Mouse (Mus musculus) naive thymus-derived CD4-positive, alpha-beta T cell, adult 2 months (primary cell): ENCODE measurements around the gene Pgpep1.

Experiments
- DNase-seq: peaks from one replicate; pipeline ENCODE4 v3.0.0-alpha.2; 2011; ENCODE audit warnings: low read depth

Pgpep1 gene

DNA sequence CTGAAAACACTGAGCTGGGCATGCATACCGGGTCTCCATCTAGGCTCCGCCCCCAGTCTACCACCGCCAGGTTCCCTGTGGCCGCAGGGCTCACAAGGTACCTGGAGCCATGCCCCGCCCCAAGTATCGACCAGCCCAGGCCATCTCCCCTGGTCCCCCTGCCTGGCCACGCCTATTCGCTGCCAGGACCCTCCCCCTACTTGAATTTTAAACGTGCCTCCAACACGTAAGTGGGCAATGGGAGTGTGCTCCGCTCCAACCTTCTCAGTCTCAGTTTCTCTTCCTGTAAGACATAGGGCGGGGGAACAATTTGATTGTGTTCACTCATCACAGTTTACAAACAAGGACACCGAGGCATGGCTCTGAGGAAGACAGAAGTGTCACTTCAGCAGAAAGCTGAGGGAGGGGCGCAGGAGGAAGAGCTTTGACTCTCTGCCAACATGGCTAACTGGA, at the start of gene Pgpep1:
Pgpep1 (minus strand) TSS at position 116 of the 453 bp plus-strand sequence.
- peak; percentile 54 for DNase-seq

- no peak for DNase-seq
Observed at GRCm38 (mm10) chr8:70709794-70710193, 49.6 kb upstream of the Pgpep1 start.

DNA sequence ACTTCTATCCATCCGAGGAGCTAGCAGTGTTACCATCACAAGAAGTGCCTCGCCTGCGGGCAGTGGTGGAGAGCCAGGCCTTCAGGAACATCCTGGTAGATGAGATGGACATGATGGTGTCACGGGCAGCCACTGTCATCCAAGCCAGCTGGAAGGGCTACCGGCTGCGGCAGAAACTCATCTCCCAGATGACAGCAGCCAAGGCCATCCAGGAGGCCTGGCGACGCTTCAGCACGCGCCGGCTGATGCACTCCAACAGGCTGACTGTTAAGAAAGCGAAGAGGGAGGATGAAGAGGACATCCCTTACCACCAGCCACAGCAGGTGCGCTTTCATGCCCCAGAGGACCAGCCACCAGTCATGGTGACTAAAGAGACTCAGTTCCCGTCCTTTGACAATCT, 48.1 kb upstream of the Pgpep1 start:
- no peak for DNase-seq

- no peak for DNase-seq
Observed at GRCm38 (mm10) chr8:70703287-70703686, 43.1 kb upstream of the Pgpep1 start, which contains the start of gene Iqcn. Gene Iqcn (plus strand): TSS chr8:70703457.

- DNase-seq = no peak
Observed at GRCm38 (mm10) chr8:70702842-70703182, 42.6 kb upstream of the Pgpep1 start.

DNA sequence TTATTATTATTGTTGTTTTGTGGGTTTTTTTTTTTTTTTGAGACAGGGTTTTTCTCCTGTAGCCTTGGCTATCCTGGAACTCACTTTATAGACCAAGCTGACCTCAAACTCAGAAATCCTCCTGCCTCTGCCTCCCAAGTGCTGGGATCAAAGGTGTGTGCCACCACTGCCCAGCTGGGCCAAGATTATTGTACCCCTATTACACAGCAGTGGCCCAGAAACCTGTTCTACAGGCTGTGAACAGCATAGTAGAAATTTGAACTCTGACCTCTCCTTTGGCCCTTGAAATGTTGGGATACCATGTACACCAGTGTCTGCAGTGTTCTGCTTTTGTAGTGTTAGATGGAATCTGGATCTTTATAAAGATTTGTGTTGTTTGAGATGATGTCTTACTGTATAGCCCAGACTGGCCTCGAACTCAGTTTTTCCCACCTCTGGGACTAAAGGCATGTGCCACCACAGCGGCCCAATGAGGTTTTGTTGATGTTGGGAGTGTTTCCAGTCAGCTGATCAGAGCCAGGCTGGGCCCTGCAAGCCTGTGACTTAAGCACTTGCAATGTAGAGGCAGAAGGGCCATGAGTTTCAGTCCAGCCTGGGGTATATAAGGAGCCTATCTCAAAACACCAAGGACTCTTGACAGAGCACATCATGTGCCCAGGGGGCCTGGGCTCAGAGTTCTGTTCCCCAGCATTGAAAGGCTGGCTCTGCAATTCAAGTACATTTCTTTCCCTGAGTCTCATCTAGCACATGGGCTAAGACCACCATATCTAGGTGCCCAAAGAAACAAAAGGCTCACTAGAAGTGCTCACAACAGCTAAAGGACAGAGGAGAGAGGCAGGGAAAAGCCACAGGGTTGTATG, 42.0 kb upstream of the Pgpep1 start:
- DNase-seq = peak; percentile 64

GRCm38 (mm10) chr8:70701048-70701981, 41.1 kb upstream of the Pgpep1 start:
- DNase-seq = no peak

DNA sequence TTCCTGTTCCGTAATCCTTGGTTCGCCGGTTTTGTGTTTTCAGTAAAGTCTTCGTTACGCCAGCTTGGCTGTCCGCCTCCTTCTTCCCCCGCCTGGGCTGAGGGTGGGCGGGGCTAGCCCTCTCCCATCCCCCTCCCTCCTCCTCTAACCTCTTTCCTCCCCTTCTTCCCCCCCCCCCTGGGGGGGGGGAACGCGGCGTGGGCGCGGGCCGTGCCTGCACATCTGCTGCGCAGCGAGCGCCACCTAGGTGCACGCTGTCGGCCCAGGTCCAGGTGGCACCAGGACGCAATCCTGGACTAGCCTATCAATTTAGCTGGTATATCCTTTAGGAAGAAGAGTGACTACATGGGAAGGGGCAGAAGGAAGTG, 40.4 kb upstream of the Pgpep1 start:
- peak; percentile 95 for DNase-seq

GRCm38 (mm10) chr8:70699834-70700554, 39.8 kb upstream of the Pgpep1 start:
- DNase-seq = peak; percentile 85

DNA sequence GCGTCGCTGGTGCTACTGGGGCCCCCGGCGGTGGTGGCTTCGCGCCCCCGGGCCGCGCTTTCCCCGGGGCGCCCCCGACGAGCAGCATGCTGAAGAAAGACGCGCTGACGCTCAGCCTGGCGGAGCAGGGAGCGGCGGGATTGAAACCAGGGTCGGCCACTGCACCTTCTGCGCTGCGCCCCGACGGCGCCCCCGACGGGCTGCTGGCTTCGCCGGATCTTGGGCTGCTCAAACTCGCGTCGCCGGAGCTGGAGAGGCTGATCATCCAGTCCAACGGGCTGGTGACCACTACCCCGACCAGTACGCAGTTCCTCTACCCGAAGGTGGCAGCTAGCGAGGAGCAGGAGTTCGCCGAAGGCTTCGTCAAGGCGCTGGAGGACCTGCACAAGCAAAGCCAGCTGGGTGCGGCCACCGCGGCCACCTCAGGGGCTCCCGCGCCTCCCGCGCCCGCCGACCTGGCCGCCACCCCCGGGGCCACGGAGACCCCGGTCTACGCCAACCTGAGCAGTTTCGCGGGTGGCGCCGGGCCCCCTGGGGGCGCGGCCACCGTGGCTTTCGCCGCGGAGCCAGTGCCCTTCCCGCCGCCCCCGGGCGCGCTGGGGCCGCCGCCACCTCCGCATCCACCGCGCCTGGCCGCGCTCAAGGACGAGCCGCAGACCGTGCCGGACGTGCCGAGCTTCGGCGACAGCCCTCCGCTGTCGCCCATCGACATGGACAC, 39.1 kb upstream of the Pgpep1 start:
- DNase-seq = no peak

GRCm38 (mm10) chr8:70698310-70699109, 38.3 kb upstream of the Pgpep1 start, which contains the start of gene Jund:
Gene Jund (plus strand): TSS chr8:70698949.
- DNase-seq = peak; percentile 100

DNA sequence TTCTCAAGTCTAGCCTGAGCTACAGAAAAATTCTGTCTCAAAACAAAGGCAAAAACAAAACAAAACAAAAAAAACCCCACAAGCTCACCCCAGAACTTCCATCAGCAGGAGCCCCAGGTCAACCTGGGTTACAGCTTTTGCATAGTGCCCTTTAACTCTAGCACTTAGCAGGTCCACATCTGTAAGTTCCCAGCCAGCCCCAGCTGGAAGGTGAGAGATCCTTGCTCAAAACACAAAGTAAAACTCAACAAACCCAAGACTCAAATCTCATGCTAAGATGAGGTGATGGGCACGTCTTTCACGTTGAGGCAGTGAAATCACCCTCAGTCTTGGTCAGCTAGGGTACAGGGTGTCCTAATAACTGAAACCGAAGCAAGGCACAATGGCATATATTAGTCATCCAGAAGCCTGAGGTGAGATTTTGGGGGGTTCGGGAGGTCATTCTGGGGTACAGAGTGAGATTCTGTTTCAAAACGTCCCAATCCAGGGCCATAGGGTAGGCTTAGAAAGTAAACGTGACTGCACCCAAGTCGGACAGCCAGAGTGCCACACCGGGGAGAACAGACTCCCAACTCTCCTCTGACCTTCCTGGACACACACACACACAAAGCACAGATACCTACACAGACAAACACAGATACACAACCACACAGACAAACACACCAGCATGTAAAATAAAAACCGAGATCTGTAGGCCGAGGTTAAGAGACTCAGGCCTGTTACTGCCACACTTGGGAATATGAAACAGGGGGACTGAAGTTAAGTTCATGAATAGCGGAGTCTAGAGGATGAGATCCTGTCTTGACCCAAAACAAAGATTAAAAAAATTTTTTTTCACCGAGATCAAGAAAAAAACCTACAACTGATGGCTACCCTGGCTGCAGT, 37.4 kb upstream of the Pgpep1 start:
- DNase-seq = peak; percentile 46

GRCm38 (mm10) chr8:70696946-70697345, 36.8 kb upstream of the Pgpep1 start:
- peak; percentile 52 for DNase-seq

GRCm38 (mm10) chr8:70696019-70696885, 36.1 kb upstream of the Pgpep1 start:
- DNase-seq = peak; percentile 90

GRCm38 (mm10) chr8:70695318-70696018, 35.3 kb upstream of the Pgpep1 start:
- DNase-seq = peak; percentile 75

- peak; percentile 43 for DNase-seq
Observed at GRCm38 (mm10) chr8:70693636-70694035, 33.4 kb upstream of the Pgpep1 start.

GRCm38 (mm10) chr8:70691727-70692231, 31.6 kb upstream of the Pgpep1 start:
- DNase-seq = no peak

GRCm38 (mm10) chr8:70691230-70691629, 31.0 kb upstream of the Pgpep1 start:
- no peak for DNase-seq
